ENCODE assay signal across 8 mouse cellular contexts in the genomic region with DNA sequence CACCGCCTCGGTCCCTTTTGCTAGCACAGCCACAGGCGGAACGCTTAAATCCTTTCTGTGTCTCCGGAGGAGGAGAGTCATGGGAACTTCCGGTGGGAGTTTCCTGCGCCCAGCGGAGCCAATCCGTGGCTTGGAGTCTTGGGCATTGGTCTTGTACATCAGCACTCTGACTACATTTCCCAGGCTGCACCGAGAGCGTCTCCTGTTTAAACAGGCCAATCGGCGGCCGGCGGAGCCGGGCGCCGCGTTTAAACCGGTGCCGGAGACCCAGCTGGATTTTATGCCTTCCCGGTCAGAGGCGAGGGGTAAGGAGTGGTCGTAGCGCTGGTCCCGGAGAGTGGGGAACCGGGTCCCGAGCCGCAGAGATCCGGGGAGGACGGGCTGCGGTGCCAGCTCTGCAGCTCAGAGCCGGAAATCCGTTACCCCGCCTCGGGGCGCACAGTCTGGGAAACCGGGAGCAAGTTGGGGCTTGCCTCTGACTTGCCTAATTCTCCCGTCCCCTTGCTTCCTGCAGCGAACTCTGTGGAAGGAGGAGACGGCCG. TPM values are rescaled to one million over a fixed set of nuclear protein-coding genes. Genes with fewer than 3 reads are reported as not detected.
A peak's percentile ranks its signal among the peaks of the same experiment; 100 is the strongest.
DNase-seq lines count a peak whose midpoint lies in the region; ATAC-seq lines count a peak whose summit lies in the region.

A gene (plus strand): TSS at position 256 of the 542 bp plus-strand sequence.

- peak; percentile 100 for ATAC-seq in CD4-positive, CD25-positive, alpha-beta regulatory T cell, adult 4 months
- peak; percentile 93 for ATAC-seq in heart, embryonic 14.5 days (ENCODE audit: insufficient number of reproducible peaks, insufficient read depth, low FRiP score, low read depth)
- ATAC-seq in liver, embryonic 13.5 days (ENCODE audit: low read depth), result peak; percentile 98
- ATAC-seq in stomach, embryonic 16.5 days (ENCODE audit: insufficient read depth, low FRiP score), result peak; percentile 99

- H3K27ac ChIP-seq in heart, embryonic 14.5 days (replicated peaks in 1 of 2; ENCODE audit: control insufficient read depth in 1 of 2, insufficient read depth in 1 of 2, low read depth in 2 of 2, low read length in 2 of 2), result peak within 1 kb of the TSS; percentile 54 to 58
- H3K27ac ChIP-seq in liver, embryonic 13.5 days, result peak within 1 kb of the TSS; percentile 80
- H3K27ac ChIP-seq in stomach, embryonic 16.5 days (ENCODE audit: low read length), result peak within 1 kb of the TSS; percentile 59

- DNase-seq in c-Kit-negative CD71-positive TER-119-positive erythroid progenitor cells, embryonic 14.5 days (ENCODE audit: low read depth, low spot score), result peak; percentile 89
- peak; percentile 92 for DNase-seq in fibroblast of lung, adult 2 months (ENCODE audit: low read depth)
- DNase-seq in kidney, postnatal 14 days, result peak; percentile 96
- peak; percentile 89 for DNase-seq in liver, embryonic 13.5 days
- peak; percentile 90 for DNase-seq in neural tube, embryonic 10.5 days (ENCODE audit: extremely low spot score, low spot score)

- H3K4me2 ChIP-seq in heart, embryonic 14.5 days (ENCODE audit: low read length), result peak within 1 kb of the TSS; percentile 71
- H3K4me2 ChIP-seq in liver, embryonic 13.5 days, result peak within 1 kb of the TSS; percentile 77
- H3K4me2 ChIP-seq in stomach, embryonic 16.5 days (ENCODE audit: low read depth, low read length), result peak within 1 kb of the TSS; percentile 77

- no peaks in the 10 kb centered on the region for H3K27me3 ChIP-seq in heart, embryonic 14.5 days (ENCODE audit: control insufficient read depth, insufficient read depth, low read length)
- H3K27me3 ChIP-seq in liver, embryonic 13.5 days, result no peaks in the 10 kb centered on the region
- H3K27me3 ChIP-seq in stomach, embryonic 16.5 days (ENCODE audit: control insufficient read depth, insufficient read depth, low read length), result no peaks in the 10 kb centered on the region

- H3K4me1 ChIP-seq in heart, embryonic 14.5 days (ENCODE audit: control insufficient read depth in 2 of 2, insufficient read depth in 2 of 2, low read length in 2 of 2), result peaks cover 4 to 19% of the 10 kb centered on the region in 2 experiments
- peaks cover 27% of the 10 kb centered on the region for H3K4me1 ChIP-seq in liver, embryonic 13.5 days (replicated peaks)
- peaks cover 13% of the 10 kb centered on the region for H3K4me1 ChIP-seq in stomach, embryonic 16.5 days (ENCODE audit: control insufficient read depth, insufficient read depth, low read length)

- peaks cover 31% of the 10 kb centered on the region for H3K36me3 ChIP-seq in heart, embryonic 14.5 days (ENCODE audit: control insufficient read depth, insufficient read depth, low read length)
- H3K36me3 ChIP-seq in liver, embryonic 13.5 days, result peaks cover 36% of the 10 kb centered on the region
- no peaks in the 10 kb centered on the region for H3K36me3 ChIP-seq in stomach, embryonic 16.5 days (ENCODE audit: control insufficient read depth, insufficient read depth, low read length)

- WGBS in heart, embryonic 14.5 days, result under 1% methylated on average over 42 of the region's 42 CpGs
- WGBS in liver, embryonic 13.5 days (ENCODE audit: insufficient replicate concordance), result under 1% methylated on average over 42 of the region's 42 CpGs
- WGBS in stomach, embryonic 16.5 days, result under 1% methylated on average over 42 of the region's 42 CpGs

- H3K9ac ChIP-seq in heart, embryonic 14.5 days (ENCODE audit: low read length), result peak within 1 kb of the TSS; percentile 79
- H3K9ac ChIP-seq in liver, embryonic 13.5 days, result peak within 1 kb of the TSS; percentile 88
- peak within 1 kb of the TSS; percentile 79 for H3K9ac ChIP-seq in stomach, embryonic 16.5 days (ENCODE audit: low read length)

- peak within 1 kb of the TSS; percentile 75 to 97 for H3K4me3 ChIP-seq in heart, embryonic 14.5 days (ENCODE audit: control insufficient read depth in 1 of 2, insufficient read depth in 1 of 2, low read depth in 1 of 2, low read length in 2 of 2)
- H3K4me3 ChIP-seq in liver, embryonic 13.5 days (replicated peaks), result peak within 1 kb of the TSS; percentile 94
- H3K4me3 ChIP-seq in stomach, embryonic 16.5 days (replicated peaks; ENCODE audit: low read length), result peak within 1 kb of the TSS; percentile 77

- no peaks in the 10 kb centered on the region for H3K9me3 ChIP-seq in heart, embryonic 14.5 days (ENCODE audit: control insufficient read depth, low read length)
- no peaks in the 10 kb centered on the region for H3K9me3 ChIP-seq in liver, embryonic 13.5 days (replicated peaks)
- no peaks in the 10 kb centered on the region for H3K9me3 ChIP-seq in stomach, embryonic 16.5 days (replicated peaks; ENCODE audit: control insufficient read depth, low read length)

RNA-seq across cellular contexts. Expression of the gene that starts here (rescaled TPM):
- polyA plus RNA-seq in CD4-positive, CD25-positive, alpha-beta regulatory T cell, adult 4 months (2017; shearing (Covaris generic)), result 1 to 10 TPM; 3.0 to 7.1 TPM
- 18.9 and 21.8 TPM in 2 replicates for polyA plus RNA-seq in heart, embryonic 14.5 days (2014; fragmentation: Nextera tagmentation; extraction: Ambion mirVana)
- polyA plus RNA-seq in liver, embryonic 13.5 days (2015; fragmentation: Nextera tagmentation; extraction: Ambion mirVana), result 24.9 and 27.7 TPM in 2 replicates
- 24.3 and 24.6 TPM in 2 replicates for polyA plus RNA-seq in stomach, embryonic 16.5 days (2015; fragmentation: Nextera tagmentation; extraction: Ambion mirVana)

Comparison
In these comparisons a context has a peak if more than half of its experiments do, and no peak if none do; other contexts are left out.
1. Peak in every context shown above with its lines: DNase-seq, ATAC-seq, H3K4me3 ChIP-seq and H3K27ac ChIP-seq.